Comparison of ENCODE assay signal across 8 mouse cellular contexts in the genomic region with DNA sequence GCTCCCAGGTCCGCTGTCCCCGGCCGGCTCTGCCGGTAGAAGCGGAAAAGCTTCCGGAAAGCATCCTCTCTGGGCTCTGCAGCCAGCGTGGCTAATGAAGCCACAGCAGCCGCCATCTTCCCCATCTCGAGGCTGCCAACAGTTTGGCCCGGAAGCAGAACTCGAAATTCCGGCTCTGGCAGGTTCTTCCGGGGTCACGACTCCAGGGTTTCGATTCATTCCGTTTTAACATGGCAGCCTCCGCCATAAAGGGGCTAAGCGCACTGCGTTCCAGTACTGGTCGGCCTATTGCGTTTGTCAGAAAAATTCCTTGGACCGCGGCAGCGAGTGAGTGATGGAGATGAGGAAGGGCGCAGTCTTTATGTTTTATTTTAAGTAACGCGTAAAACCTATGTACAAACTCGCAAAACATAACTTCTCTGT. TPM values are rescaled to one million over a fixed set of nuclear protein-coding genes. Genes with fewer than 3 reads are reported as not detected.
DNase-seq lines count a peak whose midpoint lies in the region; ATAC-seq and TF ChIP-seq lines count a peak whose summit lies in the region.

A gene (plus strand): TSS at position 197 of the 423 bp plus-strand sequence.
A gene (minus strand): TSS at position 318 of the 423 bp plus-strand sequence.

- no peaks in the 10 kb centered on the region for H3K9me3 ChIP-seq in ES-Bruce4 (replicated peaks; ENCODE audit: control insufficient read depth, insufficient read depth, low read length, poor library complexity, severe bottlenecking)
- no peaks in the 10 kb centered on the region for H3K9me3 ChIP-seq in forebrain, embryonic 13.5 days (replicated peaks)
- no peaks in the 10 kb centered on the region for H3K9me3 ChIP-seq in liver, postnatal 0 days (ENCODE audit: low read length)
- H3K9me3 ChIP-seq in neural tube, embryonic 14.5 days (ENCODE audit: control insufficient read depth, low read length), result no peaks in the 10 kb centered on the region

- peak; percentile 93 to 96 for DNase-seq in heart, postnatal 10 days
- DNase-seq in large intestine, adult 2 months (ENCODE audit: low read depth, low spot score), result peak; percentile 85
- DNase-seq in liver, postnatal 0 days, result peak; percentile 91
- peak; percentile 90 for DNase-seq in testis, postnatal 10 days (ENCODE audit: low spot score)

- no peaks in the 10 kb centered on the region for H3K4me1 ChIP-seq in ES-Bruce4 (ENCODE audit: control insufficient read depth, insufficient read depth, low read length)
- peaks cover 29% of the 10 kb centered on the region for H3K4me1 ChIP-seq in forebrain, embryonic 13.5 days
- peaks cover 22% of the 10 kb centered on the region for H3K4me1 ChIP-seq in liver, postnatal 0 days (ENCODE audit: insufficient read depth)
- peaks cover 17% of the 10 kb centered on the region; the same call in 1 of the 2 replicates for H3K4me1 ChIP-seq in neural tube, embryonic 14.5 days (ENCODE audit: control insufficient read depth, insufficient read depth, low read length)

- no peaks in the 10 kb centered on the region for H3K27me3 ChIP-seq in ES-Bruce4 (ENCODE audit: control insufficient read depth, insufficient read depth, low read length, poor library complexity, severe bottlenecking)
- no peaks in the 10 kb centered on the region for H3K27me3 ChIP-seq in forebrain, embryonic 13.5 days
- no peaks in the 10 kb centered on the region for H3K27me3 ChIP-seq in liver, postnatal 0 days (ENCODE audit: insufficient read depth, low read length)
- no peaks in the 10 kb centered on the region for H3K27me3 ChIP-seq in neural tube, embryonic 14.5 days (ENCODE audit: control insufficient read depth, insufficient read depth, low read length)

- H3K9ac ChIP-seq in ES-Bruce4 (ENCODE audit: low read depth, poor library complexity, severe bottlenecking), result peak within 1 kb of the TSS; percentile 93
- H3K9ac ChIP-seq in forebrain, embryonic 13.5 days, result peak within 1 kb of the TSS; percentile 89
- H3K9ac ChIP-seq in liver, postnatal 0 days (replicated peaks), result peak within 1 kb of the TSS; percentile 90
- H3K9ac ChIP-seq in neural tube, embryonic 14.5 days (replicated peaks; ENCODE audit: low read depth, low read length), result peak within 1 kb of the TSS; percentile 70

- H3K36me3 ChIP-seq in ES-Bruce4 (ENCODE audit: control insufficient read depth, insufficient read depth, low read length, poor library complexity, severe bottlenecking), result peaks cover 58% of the 10 kb centered on the region
- H3K36me3 ChIP-seq in forebrain, embryonic 13.5 days (ENCODE audit: poor library complexity, severe bottlenecking), result peaks cover 54% of the 10 kb centered on the region
- peaks cover 44% of the 10 kb centered on the region for H3K36me3 ChIP-seq in liver, postnatal 0 days (replicated peaks; ENCODE audit: insufficient read depth, low read length)
- H3K36me3 ChIP-seq in neural tube, embryonic 14.5 days (ENCODE audit: control insufficient read depth, insufficient read depth, low read length), result peaks cover 37% of the 10 kb centered on the region

- TF ChIP-seq POLR2A in ES-Bruce4 (IDR thresholded peaks at IDR 0.05; ENCODE audit: insufficient read depth, low read length), result no peak

- no peak for TF ChIP-seq CTCF in ES-Bruce4 (IDR thresholded peaks at IDR 0.05; ENCODE audit: low read depth, low read length)
- no peak for TF ChIP-seq CTCF in liver, postnatal 0 days (IDR thresholded peaks at IDR 0.05; ENCODE audit: low read depth)

- 0 out of 2 replicates have a peak, but pooled peaks have one; percentile 25 for TF ChIP-seq EP300 in ES-Bruce4 (IDR thresholded peaks at IDR 0.05; ENCODE audit: insufficient read depth, low read depth, low read length)
- TF ChIP-seq EP300 in liver, postnatal 0 days (IDR thresholded peaks at IDR 0.05; ENCODE audit: low read depth), result peak; percentile 60; the same call in 1 of the 2 replicates

- peak within 1 kb of the TSS; percentile 41 for H3K27ac ChIP-seq in ES-Bruce4 (ENCODE audit: insufficient read depth, low read length)
- peak within 1 kb of the TSS; percentile 87 for H3K27ac ChIP-seq in forebrain, embryonic 13.5 days
- H3K27ac ChIP-seq in liver, postnatal 0 days (ENCODE audit: low read depth), result peak within 1 kb of the TSS; percentile 90
- H3K27ac ChIP-seq in neural tube, embryonic 14.5 days (ENCODE audit: low read depth, low read length), result peak within 1 kb of the TSS; percentile 76

- peak; percentile 97 for ATAC-seq in cerebellum, adult (ENCODE audit: insufficient number of reproducible peaks, low FRiP score, low TSS enrichment)
- ATAC-seq in forebrain, embryonic 13.5 days, result peak; percentile 96
- peak; percentile 91 for ATAC-seq in liver, postnatal 0 days
- ATAC-seq in neural tube, embryonic 14.5 days (ENCODE audit: low read depth), result peak; percentile 98

- WGBS in forebrain, embryonic 13.5 days, result under 1% methylated on average over 28 of the region's 28 CpGs
- under 1% methylated on average over 28 of the region's 28 CpGs for WGBS in large intestine, adult 2 months
- WGBS in liver, postnatal 0 days (ENCODE audit: insufficient replicate concordance), result under 1% methylated on average over 28 of the region's 28 CpGs
- under 1% methylated on average over 28 of the region's 28 CpGs for WGBS in neural tube, embryonic 14.5 days

- peak within 1 kb of the TSS; percentile 80 for H3K4me3 ChIP-seq in ES-Bruce4 (ENCODE audit: low read depth, low read length)
- H3K4me3 ChIP-seq in forebrain, embryonic 13.5 days, result peak within 1 kb of the TSS; percentile 98
- H3K4me3 ChIP-seq in liver, postnatal 0 days (ENCODE audit: low read depth, low read length), result peak within 1 kb of the TSS; percentile 92
- peak within 1 kb of the TSS; percentile 86 for H3K4me3 ChIP-seq in neural tube, embryonic 14.5 days (ENCODE audit: low read depth, low read length)

- H3K4me2 ChIP-seq in forebrain, embryonic 13.5 days, result peak within 1 kb of the TSS; percentile 93
- H3K4me2 ChIP-seq in liver, postnatal 0 days (ENCODE audit: low read depth, low read length), result peak within 1 kb of the TSS; percentile 78
- H3K4me2 ChIP-seq in neural tube, embryonic 14.5 days (ENCODE audit: low read depth, low read length), result peak within 1 kb of the TSS; percentile 96

- intact Hi-C loops in heart, postnatal 10 days (cut with DNase I), result no loop called here

RNA-seq across cellular contexts. Expression of the first gene that starts in this region (rescaled TPM):
- 137 and 150 TPM in 2 replicates for polyA plus RNA-seq in ES-Bruce4 (2011; ENCODE audit: insufficient read depth, insufficient read length, low read depth, missing spikeins)
- 327 and 345 TPM in 2 replicates for polyA plus RNA-seq in forebrain, embryonic 13.5 days (2015; fragmentation: Nextera tagmentation; extraction: Ambion mirVana)
- 100 to 1,000 TPM; 151 to 152 TPM for total RNA-seq in heart, postnatal 10 days (2021)
- 21.4 and 21.7 TPM in 2 replicates for polyA plus RNA-seq in large intestine, adult 2 months (2012; rRNA removed)
- 132 and 146 TPM in 2 replicates for polyA plus RNA-seq in liver, postnatal 0 days (2015; fragmentation: Nextera tagmentation; extraction: Ambion mirVana)
- 212 and 251 TPM in 2 replicates for polyA plus RNA-seq in neural tube, embryonic 14.5 days (2014; fragmentation: Nextera tagmentation; extraction: Ambion mirVana)

RNA-seq across cellular contexts. Expression of the second gene that starts in this region (rescaled TPM):
- 62.5 and 64.5 TPM in 2 replicates for polyA plus RNA-seq in ES-Bruce4 (2011; ENCODE audit: insufficient read depth, insufficient read length, low read depth, missing spikeins)
- 47.2 and 56.5 TPM in 2 replicates for polyA plus RNA-seq in forebrain, embryonic 13.5 days (2015; fragmentation: Nextera tagmentation; extraction: Ambion mirVana)
- 10 to 100 TPM; 12.4 to 13.3 TPM for total RNA-seq in heart, postnatal 10 days (2021)
- 11.6 and 12.7 TPM in 2 replicates for polyA plus RNA-seq in large intestine, adult 2 months (2012; rRNA removed)
- 10.1 and 13.1 TPM in 2 replicates for polyA plus RNA-seq in liver, postnatal 0 days (2015; fragmentation: Nextera tagmentation; extraction: Ambion mirVana)
- 38.1 and 40.4 TPM in 2 replicates for polyA plus RNA-seq in neural tube, embryonic 14.5 days (2014; fragmentation: Nextera tagmentation; extraction: Ambion mirVana)

Comparison
In these comparisons a context has a peak if more than half of its experiments do, and no peak if none do; other contexts are left out.
1. Peak in every context shown above with its lines: DNase-seq, ATAC-seq, H3K4me3 ChIP-seq and H3K27ac ChIP-seq.